Mouse (Mus musculus): ENCODE results near the gene 1700025G04Rik.

GRCm38 (mm10) chr1:152051858-152052257, 38.1 kb downstream of the 1700025G04Rik start:
- TF ChIP-seq CTCF (IDR thresholded peaks at IDR 0.05) (no peak), EP300 (IDR thresholded peaks at IDR 0.05) (peak; percentile 45; the same call in 1 of the 2 replicates)

All from lung, postnatal 0 days (tissue).